Comparison of ENCODE assay signal across 8 mouse cellular contexts in genomic region chr11:51290066-51290955, GRCm38 (mm10). TPM values are rescaled to one million over a fixed set of nuclear protein-coding genes. Genes with fewer than 3 reads are reported as not detected.
DNase-seq lines count a peak whose midpoint lies in the region; ATAC-seq lines count a peak whose summit lies in the region.

No protein-coding gene starts in this region.

- peak overlapping the region; percentile 72 for H3K9ac ChIP-seq in embryonic facial prominence, embryonic 12.5 days
- H3K9ac ChIP-seq in heart, embryonic 16.5 days (ENCODE audit: low read length), result peak overlapping the region; percentile 84
- peak overlapping the region; percentile 68 for H3K9ac ChIP-seq in stomach, embryonic 14.5 days (replicated peaks; ENCODE audit: low read depth, low read length)

- DNase-seq in left cerebral cortex, postnatal 10 days (ENCODE audit: extremely low spot score in 1 of 2, low spot score in 2 of 2), result peak; percentile 20 to 75
- no peak for DNase-seq in left cerebral cortex, adult 11 months (ENCODE audit: low spot score)
- DNase-seq in kidney, postnatal 25 days, result peak; percentile 54 to 69
- peak; percentile 70 to 80 for DNase-seq in lung, postnatal 4 days
- DNase-seq in frontal cortex, postnatal 25 days (ENCODE audit: low spot score in 2 of 2), result no peak

- H3K4me3 ChIP-seq in embryonic facial prominence, embryonic 12.5 days, result peak overlapping the region; percentile 61
- peak overlapping the region; percentile 82 for H3K4me3 ChIP-seq in heart, embryonic 16.5 days (ENCODE audit: low read length)
- H3K4me3 ChIP-seq in stomach, embryonic 14.5 days (ENCODE audit: low read depth, low read length), result peak overlapping the region; percentile 61

- peak; percentile 77 for ATAC-seq in embryonic facial prominence, embryonic 12.5 days (ENCODE audit: insufficient number of reproducible peaks, insufficient read depth, low FRiP score, low TSS enrichment)
- peak; percentile 79 for ATAC-seq in heart, embryonic 16.5 days (replicated peaks; ENCODE audit: extremely low read depth, insufficient read depth, low FRiP score)
- ATAC-seq in stomach, embryonic 14.5 days (ENCODE audit: insufficient number of reproducible peaks, insufficient read depth, low FRiP score, low read depth), result peak; percentile 59

- under 1% methylated on average over 60 of the region's 74 CpGs for WGBS in embryonic facial prominence, embryonic 12.5 days
- 2% methylated on average over 74 of the region's 74 CpGs for WGBS in heart, embryonic 16.5 days
- 1% methylated on average over 70 of the region's 74 CpGs for WGBS in stomach, embryonic 14.5 days

- H3K27me3 ChIP-seq in embryonic facial prominence, embryonic 12.5 days, result no peaks in the 10 kb centered on the region
- H3K27me3 ChIP-seq in heart, embryonic 16.5 days (ENCODE audit: control insufficient read depth, insufficient read depth, low read length), result peaks cover 8% of the 10 kb centered on the region
- no peaks in the 10 kb centered on the region for H3K27me3 ChIP-seq in stomach, embryonic 14.5 days (ENCODE audit: control insufficient read depth, insufficient read depth, low read length)

- intact Hi-C loops in left cerebral cortex, postnatal 10 days (cut with DNase I), result loop anchor here (5.0 kb wide), 1 partner anchor 157 kb away; no protein-coding TSS in a partner anchor

- H3K27ac ChIP-seq in embryonic facial prominence, embryonic 12.5 days, result peak overlapping the region; percentile 83
- H3K27ac ChIP-seq in heart, embryonic 16.5 days (ENCODE audit: low read length), result peak overlapping the region; percentile 83; the same call in 1 of the 2 replicates
- peak overlapping the region; percentile 75 for H3K27ac ChIP-seq in stomach, embryonic 14.5 days (ENCODE audit: low read length)

- peak overlapping the region; percentile 75 for H3K4me2 ChIP-seq in embryonic facial prominence, embryonic 12.5 days (replicated peaks)
- peak overlapping the region; percentile 91 for H3K4me2 ChIP-seq in heart, embryonic 16.5 days (ENCODE audit: low read depth, low read length)
- H3K4me2 ChIP-seq in stomach, embryonic 14.5 days (replicated peaks; ENCODE audit: low read depth, low read length), result peak overlapping the region; percentile 72

- H3K9me3 ChIP-seq in embryonic facial prominence, embryonic 12.5 days, result no peaks in the 10 kb centered on the region; the same call in 1 of the 2 replicates
- peaks cover 2% of the 10 kb centered on the region; the same call in 1 of the 2 replicates for H3K9me3 ChIP-seq in heart, embryonic 16.5 days (replicated peaks; ENCODE audit: control insufficient read depth, low read length)
- H3K9me3 ChIP-seq in stomach, embryonic 14.5 days (ENCODE audit: control insufficient read depth, low read depth, low read length), result no peaks in the 10 kb centered on the region

- no peaks in the 10 kb centered on the region; the same call in 1 of the 2 replicates for H3K36me3 ChIP-seq in embryonic facial prominence, embryonic 12.5 days
- H3K36me3 ChIP-seq in heart, embryonic 16.5 days (ENCODE audit: control insufficient read depth, insufficient read depth), result 0 out of 2 replicates have a peak, but pooled peaks cover 1% of the 10 kb centered on the region
- no peaks in the 10 kb centered on the region for H3K36me3 ChIP-seq in stomach, embryonic 14.5 days (ENCODE audit: control insufficient read depth, insufficient read depth, low read length)

- 0 out of 2 replicates have a peak, but pooled peaks cover 9% of the 10 kb centered on the region for H3K4me1 ChIP-seq in embryonic facial prominence, embryonic 12.5 days
- 0 out of 2 replicates have a peak, but pooled peaks cover 2% of the 10 kb centered on the region for H3K4me1 ChIP-seq in heart, embryonic 16.5 days (ENCODE audit: control insufficient read depth, insufficient read depth, low read length)
- H3K4me1 ChIP-seq in stomach, embryonic 14.5 days (ENCODE audit: control insufficient read depth, insufficient read depth, low read length), result peaks cover 9% of the 10 kb centered on the region; the same call in 1 of the 2 replicates

RNA-seq across cellular contexts. Expression of gene Col23a1, which starts 0.6 kb away (rescaled TPM):
- 10 to 100 TPM; 12.1 to 12.4 TPM for total RNA-seq in left cerebral cortex, postnatal 10 days (2021)
- 29.3 and 32.4 TPM in 2 replicates for polyA plus RNA-seq in embryonic facial prominence, embryonic 12.5 days (2016; fragmentation: Nextera tagmentation; extraction: Ambion mirVana)
- 4.0 and 7.7 TPM in 2 replicates for polyA plus RNA-seq in heart, embryonic 16.5 days (2015; fragmentation: Nextera tagmentation; extraction: Ambion mirVana)
- polyA plus RNA-seq in stomach, embryonic 14.5 days (2014; fragmentation: Nextera tagmentation; extraction: Ambion mirVana), result 21.6 and 23.2 TPM in 2 replicates

RNA-seq across cellular contexts. Expression of gene BC049762, which starts 27.5 kb away (rescaled TPM):
- total RNA-seq in left cerebral cortex, postnatal 10 days (2021), result not detected
- polyA plus RNA-seq in embryonic facial prominence, embryonic 12.5 days (2016; fragmentation: Nextera tagmentation; extraction: Ambion mirVana), result 0.22 TPM in 1 of 2 replicates, not detected in the other
- polyA plus RNA-seq in heart, embryonic 16.5 days (2015; fragmentation: Nextera tagmentation; extraction: Ambion mirVana), result 0.21 and 0.35 TPM in 2 replicates
- 0.35 and 0.48 TPM in 2 replicates for polyA plus RNA-seq in stomach, embryonic 14.5 days (2014; fragmentation: Nextera tagmentation; extraction: Ambion mirVana)

RNA-seq across cellular contexts. Expression of gene Clk4, which starts 28.8 kb away (rescaled TPM):
- 10 to 100 TPM; 90.7 to 99.4 TPM for total RNA-seq in left cerebral cortex, postnatal 10 days (2021)
- 144 and 155 TPM in 2 replicates for polyA plus RNA-seq in embryonic facial prominence, embryonic 12.5 days (2016; fragmentation: Nextera tagmentation; extraction: Ambion mirVana)
- 73.6 and 82.3 TPM in 2 replicates for polyA plus RNA-seq in heart, embryonic 16.5 days (2015; fragmentation: Nextera tagmentation; extraction: Ambion mirVana)
- 140 and 141 TPM in 2 replicates for polyA plus RNA-seq in stomach, embryonic 14.5 days (2014; fragmentation: Nextera tagmentation; extraction: Ambion mirVana)

Comparison
In these comparisons a context has a peak if more than half of its experiments do, and no peak if none do; other contexts are left out.
1. DNase-seq: peak in left cerebral cortex, postnatal 10 days (2 of 2), kidney, postnatal 25 days (2 of 2) and lung, postnatal 4 days (2 of 2); none in left cerebral cortex, adult 11 months (single experiment) and frontal cortex, postnatal 25 days (0 of 2).
2. Peak in every context shown above with its lines, with median percentiles within 50 percentile points of each other: ATAC-seq, H3K27ac ChIP-seq, H3K4me2 ChIP-seq, H3K4me3 ChIP-seq and H3K9ac ChIP-seq.